Mouse (Mus musculus) heart, embryonic 11.5 days (tissue): ENCODE measurements at regions not wholly inside any gene's neighbourhood (a gene's known extent, or its start where the extent isn't known, plus 50 kb on each side); places are given as distances from the start of the nearest gene placed in this dataset.

ENCODE experiments used
- ATAC-seq: fragments of 200-750 bp; cut with Nextera tagmentation; replicated peaks from 2 replicates; pipeline ENCODE4 v1.8.0; 2017; ENCODE audit warnings: moderate library complexity; ENCODE audit not compliant: insufficient number of reproducible peaks, low FRiP score, low TSS enrichment
- H3K27ac ChIP-seq: fragments of 300-500 bp; sonication (generic); 2 replicates; pipeline ENCODE4 v1.5.1; 2014; ENCODE audit warnings: mild to moderate bottlenecking, low read depth, low read length
- H3K27me3 ChIP-seq: fragments of 300-500 bp; sonication (generic); 2 replicates; pipeline ENCODE4 v1.6.1; 2014; ENCODE audit warnings: mild to moderate bottlenecking, low read length, mixed read lengths; ENCODE audit not compliant: control insufficient read depth, insufficient read depth
- H3K36me3 ChIP-seq: fragments of 300-500 bp; sonication (generic); 2 replicates; pipeline ENCODE4 v1.6.1; 2014; ENCODE audit warnings: mild to moderate bottlenecking, low read length, moderate library complexity, mixed read lengths; ENCODE audit not compliant: control insufficient read depth, insufficient read depth
- H3K4me1 ChIP-seq: fragments of 300-500 bp; sonication (generic); 2 replicates; pipeline ENCODE4 v1.6.1; 2014; ENCODE audit warnings: low read length; ENCODE audit not compliant: control insufficient read depth, insufficient read depth
- H3K4me2 ChIP-seq: fragments of 300-500 bp; sonication (generic); 2 replicates; pipeline ENCODE4 v1.6.1; 2014; ENCODE audit warnings: mild to moderate bottlenecking, moderate library complexity
- H3K4me3 ChIP-seq: fragments of 300-500 bp; sonication (generic); 2 replicates; pipeline ENCODE4 v1.5.1; 2014; ENCODE audit warnings: low read depth, low read length
- H3K9ac ChIP-seq: fragments of 300-500 bp; sonication (generic); 2 replicates; pipeline ENCODE4 v1.6.1; 2014; ENCODE audit warnings: mild to moderate bottlenecking, low read depth, low read length, moderate library complexity
- H3K9me3 ChIP-seq: fragments of 300-500 bp; sonication (generic); replicated peaks from 2 replicates; pipeline ENCODE4 v1.6.1; 2016; ENCODE audit warnings: low read length; ENCODE audit not compliant: control insufficient read depth
- WGBS: fragments of 180-500 bp; shearing (Covaris S2); extraction: QIAGEN DNeasy Blood & Tissue Kit; methylation state at CpG from one replicate; pipeline ENCODE4 v1.1.7; 2014; ENCODE audit not compliant: insufficient replicate concordance; 5-methylcytosine and 5-hydroxymethylcytosine counted together

DNA sequence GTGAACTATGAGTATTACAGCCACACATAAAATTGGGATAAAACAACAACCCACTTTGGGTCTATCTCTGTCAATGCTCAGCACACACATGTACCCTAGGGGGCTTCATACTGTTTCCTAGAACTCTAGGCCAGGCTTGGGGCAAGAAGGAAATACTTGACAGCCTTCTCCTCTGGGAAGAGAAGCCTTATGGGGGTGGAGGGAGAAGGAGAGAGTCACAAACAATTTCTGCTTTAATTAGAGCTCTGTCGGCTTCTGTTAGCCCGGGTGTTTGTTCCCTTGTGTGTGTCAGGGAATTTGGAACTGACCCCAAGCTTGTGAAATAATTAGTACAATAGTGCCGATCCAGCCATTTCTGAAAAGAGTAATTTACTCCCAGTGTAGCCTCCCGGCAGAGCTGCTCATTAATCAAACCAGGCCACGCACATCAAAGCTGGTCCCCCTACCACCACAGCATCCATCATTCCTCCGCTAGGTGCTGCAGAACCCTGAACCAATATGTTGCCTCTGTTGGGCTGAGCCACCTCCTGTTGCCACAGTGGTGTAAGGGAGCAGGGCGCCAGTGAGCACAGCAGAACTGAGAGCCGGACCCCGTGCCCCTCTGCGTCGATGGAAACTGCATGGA is 307.3 kb downstream of the Tmem114 start:
- Histone ChIP-seq H3K9ac (no peak overlapping the region), H3K36me3 (no peaks in the 10 kb centered on the region), H3K4me3 (no peak overlapping the region), H3K27me3 (no peaks in the 10 kb centered on the region), H3K4me2 (no peak overlapping the region), H3K27ac (no peak overlapping the region), H3K9me3 (no peaks in the 10 kb centered on the region), H3K4me1 (no peaks in the 10 kb centered on the region)
- WGBS = 58% methylated on average over 11 of the region's 11 CpGs
- no peak for ATAC-seq

DNA sequence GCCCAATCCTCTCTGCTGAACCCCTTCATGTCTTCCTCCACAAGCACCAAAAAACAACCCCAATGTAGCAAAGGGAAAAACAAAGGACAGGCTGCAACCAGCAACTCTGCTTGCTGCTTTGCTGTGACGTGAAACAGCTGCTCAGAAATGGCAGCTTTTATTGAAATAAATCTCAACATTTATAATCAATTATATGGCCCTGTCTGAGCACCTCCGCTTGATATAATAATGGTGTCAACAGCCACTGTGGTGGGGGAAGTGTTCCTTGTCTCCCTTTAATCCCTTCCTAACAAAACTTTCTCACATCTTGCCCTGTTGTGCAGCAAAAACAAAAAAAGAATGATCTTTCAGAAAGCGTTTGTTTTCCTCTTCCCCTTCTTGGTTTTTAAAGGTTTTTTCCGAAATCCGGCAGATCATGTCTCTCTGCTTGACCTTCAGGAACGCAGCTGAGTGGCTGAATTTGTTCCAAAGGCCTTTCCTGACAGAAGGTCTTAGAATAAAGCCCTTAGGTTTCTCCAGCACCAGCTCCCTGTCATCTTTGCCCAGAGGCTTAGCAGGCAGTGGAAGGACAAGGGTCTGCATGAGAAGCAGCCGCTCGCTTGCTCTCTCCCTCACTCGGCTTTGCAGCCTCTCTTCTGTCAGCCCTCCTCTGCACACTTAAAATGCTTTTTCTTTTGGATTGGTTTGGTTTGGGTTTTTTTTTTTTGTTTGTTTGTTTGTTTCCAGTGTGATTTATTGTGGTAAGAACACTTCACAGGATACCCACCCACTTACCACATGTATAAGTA is 313.4 kb downstream of the Tmem114 start:
- Histone ChIP-seq H3K27ac (no peak overlapping the region), H3K27me3 (no peaks in the 10 kb centered on the region), H3K36me3 (no peaks in the 10 kb centered on the region), H3K9ac (no peak overlapping the region), H3K4me2 (no peak overlapping the region), H3K4me3 (no peak overlapping the region), H3K9me3 (no peaks in the 10 kb centered on the region), H3K4me1 (no peaks in the 10 kb centered on the region)
- ATAC-seq = no peak
- WGBS = 57% methylated on average over 9 of the region's 9 CpGs

DNA sequence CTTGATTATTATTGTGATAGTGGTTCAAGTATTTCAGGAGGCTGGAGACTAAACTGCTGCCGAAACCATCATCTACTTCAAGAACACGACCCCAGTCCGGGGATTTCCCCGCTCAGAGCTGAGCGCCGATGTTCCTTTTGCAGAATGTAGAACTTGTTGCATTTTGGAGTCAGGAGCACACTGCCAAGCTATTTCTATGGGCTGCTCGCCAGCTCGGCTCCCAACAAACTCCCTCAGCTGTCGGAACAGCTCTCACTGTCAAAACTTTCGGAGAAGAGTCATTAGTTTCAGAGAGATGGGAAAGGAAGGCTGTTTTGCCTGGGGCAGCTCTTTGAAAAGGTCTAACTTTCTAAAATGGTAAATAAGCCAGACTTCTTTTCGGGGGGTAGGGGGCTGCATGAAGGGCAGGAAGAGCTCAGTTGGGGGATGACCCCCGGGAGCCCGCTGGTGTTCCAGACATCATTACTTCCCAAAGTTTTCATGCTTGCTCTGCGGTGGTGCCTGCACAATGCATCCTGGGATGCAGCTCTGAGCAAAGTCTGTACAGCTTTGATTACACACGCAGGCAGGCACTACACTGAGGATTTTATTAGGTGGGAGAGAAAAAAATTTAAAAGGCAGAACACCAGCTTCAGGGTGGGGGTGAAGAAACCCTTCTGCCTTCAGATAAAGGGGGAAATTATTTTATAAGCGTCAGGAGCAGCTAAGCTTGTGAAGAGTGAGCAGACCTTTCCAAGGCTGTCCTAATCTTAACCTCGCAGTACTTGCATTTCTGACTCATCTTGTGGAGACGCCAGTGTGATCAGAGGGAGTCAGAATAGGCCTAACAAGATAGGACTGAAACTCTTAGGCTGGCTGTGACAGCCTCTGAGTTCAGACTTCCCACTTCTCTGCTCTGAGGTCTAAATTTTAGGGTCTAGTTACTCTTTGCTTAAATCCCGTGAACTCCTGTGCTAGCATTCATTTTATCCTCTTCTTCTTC is 316.5 kb downstream of the Tmem114 start:
- Histone ChIP-seq H3K4me2 (no peak overlapping the region), H3K36me3 (no peaks in the 10 kb centered on the region), H3K27ac (no peak overlapping the region), H3K9ac (no peak overlapping the region), H3K4me1 (no peaks in the 10 kb centered on the region), H3K4me3 (no peak overlapping the region), H3K9me3 (no peaks in the 10 kb centered on the region), H3K27me3 (no peaks in the 10 kb centered on the region)
- no peak for ATAC-seq
- 69% methylated on average over 19 of the region's 19 CpGs for WGBS

DNA sequence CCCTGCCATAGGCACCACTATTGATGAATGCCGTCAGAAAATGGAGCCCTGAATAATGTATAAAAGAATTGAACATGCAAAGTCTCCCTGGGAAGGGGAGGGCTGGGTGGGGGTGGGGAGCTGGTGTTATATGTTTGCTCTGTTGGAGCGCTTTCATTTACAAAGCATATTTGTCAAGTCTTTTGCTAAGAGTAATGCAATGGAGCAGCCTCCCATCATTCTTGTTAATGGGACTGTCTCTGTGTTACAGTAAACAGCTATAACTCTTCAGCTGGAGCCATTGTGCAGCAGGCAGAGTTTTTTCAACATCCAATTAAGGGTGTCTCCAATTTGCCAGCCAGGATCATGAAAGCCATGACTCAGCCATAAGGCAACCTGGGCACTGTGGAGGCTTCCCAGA is 345.9 kb downstream of the Tmem114 start:
- no peaks in the 10 kb centered on the region for H3K9me3 ChIP-seq
- H3K4me1 ChIP-seq = no peaks in the 10 kb centered on the region
- no peak overlapping the region for H3K4me2 ChIP-seq
- H3K4me3 ChIP-seq = no peak overlapping the region
- no peak overlapping the region for H3K27ac ChIP-seq
- no peak for ATAC-seq
- no peaks in the 10 kb centered on the region for H3K27me3 ChIP-seq
- no peak overlapping the region for H3K9ac ChIP-seq
- no peaks in the 10 kb centered on the region for H3K36me3 ChIP-seq
- WGBS = 85% methylated on average over 2 of the region's 2 CpGs

DNA sequence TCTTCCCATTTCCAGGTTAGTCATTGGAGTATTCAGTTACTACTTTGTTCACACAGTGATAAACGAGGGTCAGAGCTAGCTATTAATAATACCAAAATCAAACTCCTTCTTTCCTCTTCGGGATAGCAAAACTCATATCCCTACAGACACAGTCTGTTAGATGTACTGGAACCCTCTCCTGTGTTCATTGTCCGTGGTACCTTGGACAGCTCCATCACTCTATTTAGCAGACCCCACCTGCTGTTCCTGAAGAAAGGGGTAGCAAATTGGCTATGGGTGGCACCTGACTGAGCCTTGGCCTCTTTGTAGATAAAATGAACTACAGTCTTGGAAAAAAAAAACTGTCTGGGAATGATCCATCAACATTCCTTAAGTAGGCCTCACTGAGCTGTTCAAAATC is 346.5 kb downstream of the Tmem114 start:
- ATAC-seq = no peak
- Histone ChIP-seq H3K9ac (no peak overlapping the region), H3K9me3 (no peaks in the 10 kb centered on the region), H3K4me2 (no peak overlapping the region), H3K36me3 (no peaks in the 10 kb centered on the region), H3K4me3 (no peak overlapping the region), H3K4me1 (no peaks in the 10 kb centered on the region), H3K27ac (no peak overlapping the region), H3K27me3 (no peaks in the 10 kb centered on the region)
- 58% methylated on average over 3 of the region's 3 CpGs for WGBS

DNA sequence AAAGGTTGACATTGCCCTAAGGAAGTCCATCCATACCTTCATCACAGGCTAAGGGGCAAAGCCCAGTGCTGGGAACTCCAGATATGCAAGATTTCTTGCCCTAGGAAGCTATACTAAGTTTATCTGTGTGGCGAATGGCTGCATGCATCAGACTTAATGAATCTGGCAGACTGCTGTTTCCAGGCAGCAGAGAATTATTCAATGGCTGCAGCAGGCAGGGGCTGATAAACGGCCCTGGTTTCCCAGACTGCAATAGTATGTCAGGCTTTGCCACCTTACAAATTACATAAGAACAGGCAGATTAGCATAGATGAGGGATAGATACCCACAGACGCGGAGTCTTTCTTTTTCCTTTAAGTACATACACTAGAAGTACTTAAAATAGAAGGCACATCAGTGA is 350.2 kb downstream of the Tmem114 start:
- Histone ChIP-seq H3K9ac (no peak overlapping the region), H3K9me3 (no peaks in the 10 kb centered on the region), H3K27me3 (no peaks in the 10 kb centered on the region), H3K36me3 (no peaks in the 10 kb centered on the region), H3K4me3 (no peak overlapping the region), H3K27ac (no peak overlapping the region), H3K4me2 (no peak overlapping the region), H3K4me1 (no peaks in the 10 kb centered on the region)
- ATAC-seq = no peak
- 72% methylated on average over 4 of the region's 4 CpGs for WGBS

DNA sequence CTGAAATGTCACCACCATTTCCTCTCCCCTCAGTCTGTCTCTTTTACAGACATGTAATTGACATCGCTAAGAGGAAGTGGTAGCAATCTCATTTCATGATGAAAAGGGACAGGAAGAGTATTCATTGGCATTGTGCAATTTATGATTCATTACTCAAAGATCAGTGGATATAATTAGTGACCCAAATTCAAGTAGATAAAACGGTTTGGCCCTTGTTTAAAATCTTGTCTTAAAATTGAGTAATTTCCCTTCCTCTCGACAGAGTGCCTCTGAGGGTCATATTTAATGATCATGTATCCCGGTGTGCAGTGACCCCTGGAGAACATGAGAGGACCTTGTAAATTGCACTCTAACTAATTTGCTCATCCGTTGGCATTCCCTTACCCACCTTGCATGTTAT is 371.0 kb downstream of the Tmem114 start:
- Histone ChIP-seq H3K4me1 (no peaks in the 10 kb centered on the region), H3K27ac (no peak overlapping the region), H3K4me3 (no peak overlapping the region), H3K27me3 (no peaks in the 10 kb centered on the region), H3K36me3 (no peaks in the 10 kb centered on the region), H3K9me3 (no peaks in the 10 kb centered on the region), H3K4me2 (no peak overlapping the region), H3K9ac (no peak overlapping the region)
- WGBS = 71% methylated on average over 5 of the region's 5 CpGs
- no peak for ATAC-seq

DNA sequence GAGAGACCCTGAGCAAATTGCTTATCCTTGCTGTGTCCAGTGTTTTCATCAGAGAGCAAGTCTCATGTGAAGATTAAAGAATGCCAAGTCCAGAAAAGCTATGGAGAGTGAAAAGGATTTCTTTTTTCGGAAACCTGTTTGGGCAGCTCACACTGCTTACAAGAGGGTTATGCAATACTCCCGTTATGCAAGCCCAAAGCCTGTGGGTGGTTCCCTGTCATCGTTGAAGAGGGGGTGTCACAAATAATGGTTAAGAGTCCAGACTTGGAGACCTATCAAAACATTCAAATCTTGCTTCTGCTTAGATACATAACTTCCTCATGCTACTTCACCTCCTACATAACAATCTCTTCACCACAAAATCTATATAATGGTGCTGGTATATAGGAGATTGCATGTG is 416.0 kb downstream of the Tmem114 start:
- Histone ChIP-seq H3K9me3 (no peaks in the 10 kb centered on the region), H3K9ac (no peak overlapping the region), H3K4me1 (no peaks in the 10 kb centered on the region), H3K36me3 (no peaks in the 10 kb centered on the region), H3K4me3 (no peak overlapping the region), H3K4me2 (no peak overlapping the region), H3K27ac (no peak overlapping the region), H3K27me3 (no peaks in the 10 kb centered on the region)
- no peak for ATAC-seq
- 72% methylated on average over 3 of the region's 3 CpGs for WGBS
